Mouse (Mus musculus) midbrain, embryonic 11.5 days (tissue): Measurements from ENCODE around the gene Cdh12. TPM values are rescaled to one million over a fixed set of nuclear protein-coding genes. Genes with fewer than 3 reads are reported as not detected.
A peak's percentile ranks its signal among the peaks of the same experiment; 100 is the strongest.

Experiments
- ATAC-seq: fragments of 200-750 bp; cut with Nextera tagmentation; 2 replicates; pipeline ENCODE4 v1.8.0; 2017; ENCODE audit warnings: moderate TSS enrichment, moderate library complexity; ENCODE audit not compliant: low FRiP score
- DNase-seq: peaks from one replicate; pipeline ENCODE4 v3.0.0; 2015; ENCODE audit warnings: low spot score; ENCODE audit errors: missing footprints
- H3K27ac ChIP-seq: fragments of 300-500 bp; sonication (generic); 2 replicates; pipeline ENCODE4 v1.5.1; 2014; ENCODE audit warnings: low read depth, low read length
- H3K27me3 ChIP-seq: fragments of 300-500 bp; sonication (generic); 2 replicates; pipeline ENCODE4 v1.6.1; 2014; ENCODE audit warnings: mild to moderate bottlenecking, low read length, moderate library complexity, mixed read lengths; ENCODE audit not compliant: control insufficient read depth, insufficient read depth
- H3K36me3 ChIP-seq: fragments of 300-500 bp; sonication (generic); 2 replicates; pipeline ENCODE4 v1.6.1; 2014; ENCODE audit warnings: mild to moderate bottlenecking, low read length, moderate library complexity, mixed read lengths; ENCODE audit not compliant: control insufficient read depth, insufficient read depth
- H3K4me1 ChIP-seq: fragments of 300-500 bp; sonication (generic); 2 replicates; pipeline ENCODE4 v1.6.1; 2014; ENCODE audit warnings: low read length; ENCODE audit not compliant: control insufficient read depth, insufficient read depth
- H3K4me2 ChIP-seq: fragments of 300-500 bp; sonication (generic); 2 replicates; pipeline ENCODE4 v1.6.1; 2014; ENCODE audit warnings: mild to moderate bottlenecking, moderate library complexity
- H3K4me3 ChIP-seq: fragments of 300-500 bp; sonication (generic); 2 replicates; pipeline ENCODE4 v1.5.1; 2014; ENCODE audit warnings: low read depth, low read length
- H3K9ac ChIP-seq: fragments of 300-500 bp; sonication (generic); 2 replicates; pipeline ENCODE4 v1.6.1; 2014; ENCODE audit warnings: low read length
- H3K9me3 ChIP-seq: fragments of 300-500 bp; sonication (generic); 2 replicates; pipeline ENCODE4 v1.6.1; 2016; ENCODE audit warnings: low read length; ENCODE audit not compliant: control insufficient read depth
- WGBS: fragments of 180-500 bp; shearing (Covaris S2); extraction: QIAGEN DNeasy Blood & Tissue Kit; methylation state at CpG from one replicate; pipeline ENCODE4 v1.1.7; 2014; 5-methylcytosine and 5-hydroxymethylcytosine counted together
- polyA plus RNA-seq: library from polyadenylated mRNA; unstranded; fragments of >200 nt; fragmentation: Nextera tagmentation; extraction: Ambion mirVana; gene quantifications from 2 replicates; pipeline ENCODE4 v1.2.1, GENCODE M21; 2014

Cdh12 gene
- polyA plus RNA-seq, 1 experiment from 2014 or later, result 0.61 TPM

- H3K4me2 ChIP-seq, result no peak overlapping the region
- no peaks in the 10 kb centered on the region for H3K36me3 ChIP-seq
- no peaks in the 10 kb centered on the region for H3K4me1 ChIP-seq
- H3K27me3 ChIP-seq, result no peaks in the 10 kb centered on the region
- ATAC-seq (no peak), DNase-seq (no peak)
- no peak overlapping the region for H3K4me3 ChIP-seq
- H3K9me3 ChIP-seq, result no peaks in the 10 kb centered on the region
- H3K27ac ChIP-seq, result no peak overlapping the region
- H3K9ac ChIP-seq, result no peak overlapping the region
These were observed 494.9 kb downstream of the Cdh12 start for GRCm38 (mm10) chr15:20944000-20944399.

- H3K9ac ChIP-seq, result no peak overlapping the region
- no peaks in the 10 kb centered on the region for H3K27me3 ChIP-seq
- no peaks in the 10 kb centered on the region for H3K36me3 ChIP-seq
- DNase-seq, result no peak
- no peak overlapping the region for H3K4me3 ChIP-seq
- H3K4me1 ChIP-seq, result peaks cover 3% of the 10 kb centered on the region; the same call in 1 of the 2 replicates
- H3K4me2 ChIP-seq, result no peak overlapping the region
- WGBS, result 33% methylated on average over 2 of the region's 2 CpGs
- H3K27ac ChIP-seq, result no peak overlapping the region
- peak; percentile 74 for ATAC-seq
- no peaks in the 10 kb centered on the region for H3K9me3 ChIP-seq
These were observed 518.4 kb downstream of the Cdh12 start for GRCm38 (mm10) chr15:20967463-20967862.

DNA sequence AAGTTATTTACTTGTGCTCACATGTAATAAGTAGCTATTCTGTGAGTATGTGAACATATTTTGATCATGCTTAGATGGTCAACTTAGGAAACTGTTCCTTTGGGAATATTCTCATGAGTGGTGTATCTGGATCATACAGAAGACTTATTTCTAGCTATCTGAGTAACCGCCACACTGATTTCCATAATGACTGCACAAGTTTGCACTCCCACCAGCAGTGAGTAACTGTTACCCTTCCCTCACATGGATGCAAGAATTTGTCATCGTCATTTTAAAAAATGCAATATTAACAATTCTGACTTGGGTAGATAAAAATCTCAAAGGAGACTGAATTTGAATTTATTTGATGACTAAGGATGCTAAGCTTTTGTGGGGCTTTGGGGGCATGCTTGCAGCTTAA lies 522.0 kb downstream of the Cdh12 start:
- ATAC-seq, result no peak
- H3K9me3 ChIP-seq, result no peaks in the 10 kb centered on the region
- H3K4me1 ChIP-seq, result peaks cover 3% of the 10 kb centered on the region; the same call in 1 of the 2 replicates
- no peak overlapping the region for H3K4me2 ChIP-seq
- no peak for DNase-seq
- no peaks in the 10 kb centered on the region for H3K36me3 ChIP-seq
- H3K27me3 ChIP-seq, result no peaks in the 10 kb centered on the region
- 88% methylated on average over 2 of the region's 2 CpGs for WGBS
- no peak overlapping the region for H3K4me3 ChIP-seq
- no peak overlapping the region for H3K27ac ChIP-seq
- no peak overlapping the region for H3K9ac ChIP-seq

DNA sequence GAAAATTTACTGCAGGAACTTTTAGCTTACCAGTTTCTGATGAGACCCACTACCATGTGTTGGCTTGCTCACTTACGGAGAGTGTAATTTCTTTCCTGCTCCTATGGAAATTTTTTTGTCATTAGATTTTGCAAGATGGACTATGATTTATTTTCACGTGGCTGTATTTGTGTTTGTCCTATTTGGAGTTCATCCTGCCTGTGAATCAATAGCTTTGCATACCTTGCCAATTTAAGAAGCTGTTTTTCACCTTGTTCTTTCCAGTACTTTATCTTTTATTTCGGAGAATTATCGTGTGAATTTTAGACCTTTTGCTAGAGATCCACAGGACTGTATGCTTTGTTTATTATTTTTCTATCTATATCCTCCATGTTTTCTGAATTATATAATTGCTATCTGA lies 551.5 kb downstream of the Cdh12 start:
- H3K4me1 ChIP-seq, result no peaks in the 10 kb centered on the region
- H3K36me3 ChIP-seq, result no peaks in the 10 kb centered on the region
- no peak overlapping the region for H3K4me2 ChIP-seq
- DNase-seq (no peak), ATAC-seq (no peak)
- WGBS, result 79% methylated on average over 4 of the region's 4 CpGs
- H3K4me3 ChIP-seq, result no peak overlapping the region
- H3K27me3 ChIP-seq, result no peaks in the 10 kb centered on the region
- H3K9me3 ChIP-seq, result no peaks in the 10 kb centered on the region
- H3K27ac ChIP-seq, result no peak overlapping the region
- no peak overlapping the region for H3K9ac ChIP-seq

- H3K4me2 ChIP-seq, result no peak overlapping the region
- H3K27ac ChIP-seq, result no peak overlapping the region
- H3K9me3 ChIP-seq, result no peaks in the 10 kb centered on the region
- no peak overlapping the region for H3K9ac ChIP-seq
- WGBS, result 72% methylated on average over 2 of the region's 2 CpGs
- no peak overlapping the region for H3K4me3 ChIP-seq
- no peak for DNase-seq
- no peaks in the 10 kb centered on the region for H3K36me3 ChIP-seq
- peak; percentile 47 for ATAC-seq
- no peaks in the 10 kb centered on the region for H3K27me3 ChIP-seq
- H3K4me1 ChIP-seq, result peaks cover 8% of the 10 kb centered on the region
These were observed 558.9 kb downstream of the Cdh12 start for GRCm38 (mm10) chr15:21007931-21008330.

DNA sequence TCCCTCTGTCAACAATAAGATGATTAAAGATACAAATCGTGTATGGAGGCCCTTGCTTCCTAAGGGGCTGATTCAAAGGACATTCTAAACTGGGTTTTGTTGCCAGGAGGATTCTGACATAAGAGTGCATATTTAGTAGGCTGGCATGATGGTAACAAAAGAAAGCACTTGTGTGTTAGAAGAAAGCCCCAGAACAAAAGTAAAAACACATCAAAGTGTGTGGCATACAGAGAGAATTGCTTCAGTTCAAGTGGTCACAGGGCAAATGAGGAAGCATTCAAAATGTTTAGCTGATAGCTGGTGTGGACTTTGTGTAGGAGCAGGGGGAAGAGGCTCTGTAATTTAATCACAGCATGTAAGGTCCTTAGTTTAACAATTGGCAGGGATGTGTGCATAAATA lies 559.4 kb downstream of the Cdh12 start:
- Histone ChIP-seq H3K9ac (no peak overlapping the region), H3K4me1 (peaks cover 8% of the 10 kb centered on the region), H3K4me2 (no peak overlapping the region), H3K27me3 (no peaks in the 10 kb centered on the region), H3K36me3 (no peaks in the 10 kb centered on the region), H3K4me3 (no peak overlapping the region), H3K27ac (no peak overlapping the region), H3K9me3 (no peaks in the 10 kb centered on the region)
- peak; percentile 82 for ATAC-seq
- 32% methylated on average over 1 of the region's 1 CpGs for WGBS
- DNase-seq, result peak; percentile 86

- DNase-seq, result peak; percentile 86
- WGBS, result 42% methylated on average over 3 of the region's 3 CpGs
- Histone ChIP-seq H3K36me3 (no peaks in the 10 kb centered on the region), H3K9me3 (no peaks in the 10 kb centered on the region), H3K4me2 (no peak overlapping the region), H3K4me1 (peaks cover 8% of the 10 kb centered on the region), H3K4me3 (no peak overlapping the region), H3K27ac (no peak overlapping the region), H3K9ac (no peak overlapping the region), H3K27me3 (no peaks in the 10 kb centered on the region)
- ATAC-seq, result peak; percentile 71
These were observed 559.9 kb downstream of the Cdh12 start for GRCm38 (mm10) chr15:21008969-21009368.

GRCm38 (mm10) chr15:21063683-21064082 lies 614.6 kb downstream of the Cdh12 start:
- WGBS, result 79% methylated on average over 1 of the region's 1 CpGs
- Histone ChIP-seq H3K36me3 (no peaks in the 10 kb centered on the region), H3K27ac (no peak overlapping the region), H3K27me3 (no peaks in the 10 kb centered on the region), H3K4me2 (no peak overlapping the region), H3K9me3 (no peaks in the 10 kb centered on the region), H3K4me3 (no peak overlapping the region), H3K4me1 (no peaks in the 10 kb centered on the region), H3K9ac (no peak overlapping the region)
- DNase-seq (no peak), ATAC-seq (no peak)

- 84% methylated on average over 2 of the region's 2 CpGs for WGBS
- H3K9ac ChIP-seq, result no peak overlapping the region
- no peak overlapping the region for H3K27ac ChIP-seq
- no peaks in the 10 kb centered on the region for H3K4me1 ChIP-seq
- H3K4me3 ChIP-seq, result no peak overlapping the region
- no peak for ATAC-seq
- no peak for DNase-seq
- H3K4me2 ChIP-seq, result no peak overlapping the region
- H3K36me3 ChIP-seq, result no peaks in the 10 kb centered on the region
- H3K27me3 ChIP-seq, result no peaks in the 10 kb centered on the region
- H3K9me3 ChIP-seq, result no peaks in the 10 kb centered on the region
These were observed 620.2 kb downstream of the Cdh12 start for GRCm38 (mm10) chr15:21069264-21069663.

DNA sequence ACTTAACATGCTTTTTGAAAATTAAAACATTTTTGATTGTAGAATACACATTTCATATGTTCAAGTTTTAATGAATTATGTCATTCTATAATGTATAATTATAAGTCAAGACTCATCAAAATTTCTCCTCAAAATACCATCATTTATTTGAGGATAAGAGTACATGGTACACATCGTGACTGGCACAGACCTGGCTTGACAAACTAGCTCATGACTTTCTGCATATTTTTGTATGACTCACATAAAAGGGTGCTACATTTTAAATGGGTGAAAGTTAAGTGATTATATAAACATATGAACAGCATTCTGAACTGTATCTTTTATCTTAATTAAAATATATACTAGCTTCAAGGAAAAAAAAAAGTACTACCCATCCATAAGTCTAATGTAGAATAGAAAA lies 643.8 kb downstream of the Cdh12 start:
- no peak overlapping the region for H3K4me2 ChIP-seq
- no peaks in the 10 kb centered on the region for H3K9me3 ChIP-seq
- H3K9ac ChIP-seq, result no peak overlapping the region
- WGBS, result 94% methylated on average over 1 of the region's 1 CpGs
- H3K4me1 ChIP-seq, result no peaks in the 10 kb centered on the region
- H3K27me3 ChIP-seq, result no peaks in the 10 kb centered on the region
- no peak for ATAC-seq
- no peak overlapping the region for H3K4me3 ChIP-seq
- no peak for DNase-seq
- no peak overlapping the region for H3K27ac ChIP-seq
- H3K36me3 ChIP-seq, result no peaks in the 10 kb centered on the region
